Mouse (Mus musculus) bone marrow macrophage, adult 2 months (primary cell): ENCODE measurements around the gene Ankrd13b.

Experiments
- CTCF ChIP-seq: IDR thresholded peaks from 2 replicates; pipeline ENCODE4 v1.5.1; 2012; ENCODE audit warnings: low read depth, mild to moderate bottlenecking, low read length, moderate library complexity
- POLR2A ChIP-seq: IDR thresholded peaks from 2 replicates; pipeline ENCODE4 v1.6.1; 2012; ENCODE audit warnings: mild to moderate bottlenecking, low read depth, low read length, borderline replicate concordance

- no peak for TF ChIP-seq CTCF
- no peak for TF ChIP-seq POLR2A
Observed at GRCm38 (mm10) chr11:77519043-77519442, 29.6 kb upstream of the Ankrd13b start, which contains the start of gene Gm10392.
